Mouse (Mus musculus) spleen, postnatal 4 days (tissue): ENCODE measurements at regions not wholly inside any gene's neighbourhood (a gene's known extent, or its start where the extent isn't known, plus 50 kb on each side); places are given as distances from the start of the nearest gene placed in this dataset.

Experiments
- DNase-seq, 2 experiments: peaks; one replicate each; pipeline ENCODE4 v3.0.0; 2022; ENCODE audit warnings: low spot score in 2 of 2

DNA sequence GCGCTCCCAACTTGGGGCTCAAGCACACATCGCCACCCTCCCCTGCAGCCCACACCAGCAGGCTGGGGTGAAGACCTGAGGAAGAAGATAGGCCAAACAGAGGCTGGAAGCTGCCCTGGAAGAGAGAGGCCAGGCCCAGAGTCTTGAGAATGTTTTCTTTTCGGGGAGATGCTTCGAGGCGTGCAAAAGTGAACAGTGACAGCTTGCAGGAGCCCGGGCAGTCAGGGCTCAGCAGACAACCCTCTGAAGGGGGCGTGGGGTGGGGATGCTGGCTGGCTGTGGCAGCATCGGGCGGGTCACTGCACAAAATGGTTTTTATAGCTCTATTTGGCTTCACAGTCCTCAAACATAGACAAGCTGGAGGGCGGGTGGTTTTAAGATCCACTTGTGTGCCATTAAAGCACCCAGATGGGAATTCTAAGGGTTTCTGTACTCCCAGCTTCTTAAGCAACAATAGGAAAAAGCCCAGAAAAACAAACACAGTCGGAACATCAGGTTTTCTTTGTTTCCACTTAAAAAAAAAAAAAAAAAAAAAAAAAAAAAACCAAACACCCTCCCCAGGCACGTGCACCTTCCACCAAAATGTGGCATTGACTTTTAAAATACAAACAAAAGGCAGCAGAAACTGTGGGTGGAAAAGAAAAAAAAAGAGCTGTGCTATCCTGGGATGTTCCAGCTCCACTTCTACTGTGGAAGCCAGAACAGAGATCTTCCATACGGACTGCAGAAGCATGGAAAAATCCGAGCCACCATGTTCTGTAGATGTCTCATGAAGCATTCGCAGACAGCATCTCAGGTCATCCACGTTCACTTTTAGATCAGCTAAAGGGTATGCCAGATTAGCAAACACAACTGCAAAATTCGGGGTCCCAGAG lies 123.5 kb downstream of the Ly86 start:
- no peak for DNase-seq

DNA sequence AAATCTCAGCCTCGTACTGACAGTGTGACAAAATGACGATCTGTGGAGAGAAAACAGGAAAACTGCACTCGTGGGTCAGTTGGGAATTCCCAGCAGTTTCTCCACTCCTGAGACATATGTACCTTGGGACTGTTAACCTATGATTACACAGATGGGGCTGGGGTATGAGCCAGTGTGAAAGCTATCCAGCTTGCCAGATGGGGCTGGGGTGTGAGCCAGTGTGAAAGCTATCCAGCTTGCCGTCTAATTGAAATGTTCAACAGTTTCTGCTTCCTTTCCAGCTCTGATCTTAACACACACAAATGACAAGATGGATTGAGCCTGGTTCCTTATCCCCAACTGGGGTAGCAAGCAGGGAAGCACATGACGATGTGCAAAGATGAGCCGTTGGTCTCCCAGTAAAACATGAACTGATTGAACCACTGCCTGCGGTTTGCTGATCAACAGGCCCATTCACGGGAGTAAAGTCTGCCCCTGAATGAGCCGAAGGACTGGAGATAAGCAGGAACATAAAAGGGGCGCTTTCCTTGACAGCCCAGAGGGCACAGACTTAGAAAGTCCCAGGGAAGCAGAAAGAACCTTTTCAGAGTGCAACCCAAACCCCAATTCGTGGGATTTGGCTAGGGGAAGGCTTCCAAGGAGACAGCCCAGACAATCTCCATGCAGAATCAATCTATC lies 125.4 kb downstream of the Ly86 start:
- no peak for DNase-seq

DNA sequence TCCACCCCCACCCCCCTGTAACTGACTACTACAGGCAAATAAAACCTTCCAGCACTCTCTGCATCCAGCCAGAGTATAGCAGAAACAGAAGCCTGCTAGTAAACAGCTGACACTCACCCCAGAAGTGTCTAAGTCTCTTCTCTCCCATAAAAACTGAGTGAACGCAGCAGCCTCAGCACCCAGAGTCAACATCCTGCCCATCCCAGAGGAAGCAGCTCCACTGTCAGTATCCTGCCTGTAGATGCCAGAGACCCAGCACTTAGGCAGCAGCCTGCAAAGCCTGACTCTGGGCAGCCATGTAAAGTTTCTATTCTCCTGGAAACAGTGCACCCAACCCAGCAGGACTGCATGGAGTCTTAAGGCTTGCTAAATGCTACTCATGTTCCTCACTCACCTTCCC lies 128.4 kb downstream of the Ly86 start:
- no peak for DNase-seq

DNA sequence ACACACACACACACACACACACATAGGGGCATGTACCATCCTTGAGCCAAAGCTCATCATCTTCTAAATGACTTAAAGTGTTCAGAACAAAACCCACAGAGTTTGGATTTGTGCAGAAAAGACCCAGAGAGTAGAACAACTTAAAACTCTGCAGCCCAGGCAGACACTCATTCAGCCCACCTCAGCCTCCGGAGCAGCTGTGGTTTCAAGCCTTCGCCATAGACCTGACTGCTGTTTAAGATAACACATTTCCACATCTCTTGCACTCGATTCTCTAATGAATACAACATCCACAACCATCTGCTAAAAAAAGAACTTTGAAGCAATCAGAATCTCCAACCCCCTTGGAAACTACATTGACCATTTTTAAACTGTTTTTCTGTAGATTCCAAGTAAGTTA lies 130.8 kb downstream of the Ly86 start:
- no peak for DNase-seq

DNA sequence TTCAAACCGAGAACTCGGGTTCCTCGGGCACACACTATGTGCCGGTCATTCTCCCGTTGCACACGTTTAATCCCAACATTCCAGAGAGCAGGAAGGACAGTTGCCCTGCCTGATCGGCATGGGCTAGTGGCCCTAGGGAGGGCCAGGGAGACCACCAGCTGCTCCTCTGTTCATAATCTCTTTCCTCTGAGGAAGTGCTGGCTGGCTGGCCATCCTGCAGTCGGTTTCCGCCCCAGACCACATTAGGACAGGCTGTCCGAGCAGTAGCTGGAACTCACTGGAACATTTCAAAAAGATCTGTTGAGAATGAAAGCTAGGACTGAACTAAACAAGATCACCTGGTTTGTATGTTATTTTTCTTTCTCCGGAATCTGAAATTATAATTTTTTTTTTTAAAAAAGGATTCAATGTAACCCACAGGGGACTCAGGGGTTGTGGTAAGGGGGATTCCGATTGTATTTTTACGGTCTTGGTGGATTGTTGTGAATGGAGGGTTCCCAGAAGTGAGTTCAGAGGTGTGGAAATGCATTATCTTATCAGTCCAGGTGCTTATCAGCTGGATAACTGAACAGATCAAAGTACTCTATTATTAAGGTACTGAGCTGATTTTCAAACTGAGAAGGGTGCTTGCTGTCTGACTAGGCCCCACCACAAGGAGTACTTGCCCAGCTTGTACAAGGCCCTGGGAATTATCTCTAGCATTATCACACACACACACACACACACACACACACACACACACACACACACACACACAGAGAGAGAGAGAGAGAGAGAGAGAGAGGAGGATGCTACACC lies 131.4 kb downstream of the Ly86 start:
- DNase-seq: no peak

DNA sequence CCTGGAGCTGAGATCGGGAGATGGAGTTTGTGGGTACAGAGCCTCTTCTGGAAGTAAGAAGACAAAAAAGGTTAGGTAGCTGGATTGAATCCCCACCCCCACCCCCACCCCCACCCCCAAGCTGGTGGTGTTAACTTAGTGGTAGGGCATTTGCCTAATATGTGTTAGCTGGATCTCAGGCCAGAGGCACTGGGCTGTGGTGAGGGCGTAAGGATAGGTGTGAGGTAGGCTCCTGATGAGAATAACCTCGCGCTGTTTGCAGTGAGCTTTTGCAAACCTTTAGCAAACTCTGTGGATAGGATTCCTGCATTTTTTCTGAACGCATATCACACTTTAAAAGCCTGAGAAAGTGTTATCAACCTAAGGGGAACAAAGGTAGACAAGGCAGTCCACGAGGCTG lies 132.3 kb downstream of the Ly86 start:
- DNase-seq: no peak

DNA sequence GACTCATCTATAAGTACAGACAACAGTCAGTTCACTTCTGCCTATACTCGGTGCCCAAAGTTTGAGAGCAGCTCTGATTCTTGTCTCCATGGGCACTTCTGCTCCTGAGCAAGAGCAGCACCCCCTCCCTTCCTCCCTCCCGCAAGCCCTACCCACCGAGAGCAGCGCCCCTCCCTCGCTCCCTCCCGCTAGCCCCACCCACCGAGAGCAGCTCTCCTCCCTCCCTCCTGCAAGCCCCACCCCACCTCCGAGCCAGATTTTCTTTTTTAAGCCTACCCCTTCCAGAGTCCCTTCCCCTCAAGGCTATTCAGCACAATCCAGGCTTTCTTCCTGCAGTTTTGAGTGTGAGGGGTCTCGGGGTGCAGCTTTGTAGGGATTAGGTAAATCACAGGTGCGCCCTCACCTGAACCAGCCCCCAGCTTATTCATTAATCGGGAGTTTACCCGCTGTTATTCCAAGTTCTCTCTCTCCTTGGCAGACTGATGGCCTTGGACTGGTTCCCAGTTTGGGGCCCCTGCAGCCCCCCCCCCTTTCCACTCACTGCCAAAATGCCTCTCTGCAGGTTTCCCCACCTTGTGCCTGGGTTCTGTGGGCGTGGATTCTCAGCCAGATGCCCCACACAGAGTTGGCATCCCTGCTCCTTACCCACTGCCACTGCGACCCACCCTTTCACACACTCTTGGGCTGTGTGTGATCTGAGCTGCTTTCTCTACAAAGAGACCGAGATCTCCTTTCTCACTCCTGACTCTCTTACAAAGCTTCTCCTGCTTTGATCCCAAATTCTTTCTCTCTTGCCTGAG lies 132.9 kb downstream of the Ly86 start:
- peak in 1 of 2 experiments; percentile 35 for DNase-seq

DNA sequence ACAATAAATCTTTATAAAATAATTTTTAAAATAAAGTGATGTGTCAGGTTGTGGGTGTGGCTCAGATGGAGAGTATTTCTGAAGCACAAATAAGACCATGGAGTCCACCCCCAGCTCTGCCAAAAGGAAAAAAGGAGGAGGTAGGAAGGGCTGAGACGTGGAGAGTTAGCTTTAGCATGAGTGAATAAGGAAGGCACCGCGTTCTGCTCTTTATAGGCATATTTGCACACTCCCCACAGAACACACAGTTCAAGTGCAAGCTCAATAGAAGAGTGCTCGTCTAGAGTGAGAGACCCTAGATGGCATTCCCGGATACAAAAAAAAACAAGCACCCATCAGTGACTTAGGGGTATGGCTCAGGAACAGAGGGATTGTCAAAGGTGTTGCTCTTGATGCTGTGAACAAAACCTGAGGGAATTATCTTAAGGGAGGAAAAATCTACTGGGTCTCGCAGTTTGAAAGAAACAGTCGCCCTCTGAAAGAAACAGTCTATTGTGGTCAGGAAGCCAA lies 134.2 kb downstream of the Ly86 start:
- no peak for DNase-seq

DNA sequence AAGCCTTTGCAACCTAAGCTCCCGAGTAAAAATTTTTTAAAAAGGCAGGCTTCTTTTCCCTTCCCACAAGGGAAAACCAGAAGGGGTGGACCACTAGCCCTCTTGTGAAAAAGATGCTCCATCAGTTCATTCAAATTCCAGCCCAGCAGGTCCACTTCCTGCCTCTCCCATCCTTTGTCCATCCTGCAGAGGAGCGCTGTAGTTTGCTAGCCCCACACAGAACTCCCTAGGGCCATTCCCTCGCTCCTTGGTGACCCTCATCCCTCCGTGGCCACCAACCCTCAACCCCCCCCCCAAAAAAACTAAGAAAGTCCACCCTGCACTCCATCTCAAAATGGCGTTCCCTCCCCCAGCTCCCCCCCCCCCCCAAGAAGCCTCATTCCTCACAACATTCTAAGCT lies 136.5 kb downstream of the Ly86 start:
- DNase-seq: no peak

DNA sequence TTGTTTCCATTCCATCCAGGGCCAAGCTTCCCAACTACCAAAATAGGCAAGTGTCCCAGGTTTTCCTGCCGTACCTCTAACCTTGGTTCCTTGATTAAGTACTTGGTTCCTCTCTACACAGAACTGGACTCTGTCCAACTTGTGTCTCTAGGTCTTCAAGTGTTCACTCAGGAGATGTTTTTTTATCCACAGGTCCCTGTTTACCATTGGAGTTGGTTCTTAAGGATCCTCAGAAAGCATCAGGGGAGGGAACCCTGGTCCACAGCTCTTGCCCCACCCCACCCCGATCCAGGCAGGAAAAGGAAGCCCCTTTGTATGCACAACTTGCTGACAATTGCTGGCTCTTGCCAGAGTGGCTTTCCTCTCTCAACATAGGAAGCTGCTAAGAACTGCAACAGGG lies 137.0 kb downstream of the Ly86 start:
- DNase-seq: no peak

DNA sequence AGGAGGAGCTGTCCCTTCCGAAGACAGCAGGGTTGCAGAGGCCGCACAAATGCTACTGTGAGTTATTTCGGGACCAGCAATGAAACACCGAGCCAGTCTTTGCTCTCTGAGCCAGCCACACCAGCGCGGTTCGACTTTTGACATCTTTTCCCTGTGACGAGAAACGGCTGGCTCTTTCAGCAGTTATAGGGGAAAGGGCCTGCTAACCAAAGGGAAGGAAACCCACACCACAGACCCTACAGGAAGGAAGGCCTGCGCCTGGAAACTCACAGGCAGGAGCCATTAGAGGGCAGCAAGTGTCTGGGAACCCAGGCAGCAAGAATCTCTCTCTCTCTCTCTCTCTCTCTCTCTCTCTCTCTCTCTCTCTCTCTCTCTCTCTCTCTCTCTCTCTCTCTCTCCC lies 137.6 kb downstream of the Ly86 start:
- peak; percentile 42 to 68 for DNase-seq

DNA sequence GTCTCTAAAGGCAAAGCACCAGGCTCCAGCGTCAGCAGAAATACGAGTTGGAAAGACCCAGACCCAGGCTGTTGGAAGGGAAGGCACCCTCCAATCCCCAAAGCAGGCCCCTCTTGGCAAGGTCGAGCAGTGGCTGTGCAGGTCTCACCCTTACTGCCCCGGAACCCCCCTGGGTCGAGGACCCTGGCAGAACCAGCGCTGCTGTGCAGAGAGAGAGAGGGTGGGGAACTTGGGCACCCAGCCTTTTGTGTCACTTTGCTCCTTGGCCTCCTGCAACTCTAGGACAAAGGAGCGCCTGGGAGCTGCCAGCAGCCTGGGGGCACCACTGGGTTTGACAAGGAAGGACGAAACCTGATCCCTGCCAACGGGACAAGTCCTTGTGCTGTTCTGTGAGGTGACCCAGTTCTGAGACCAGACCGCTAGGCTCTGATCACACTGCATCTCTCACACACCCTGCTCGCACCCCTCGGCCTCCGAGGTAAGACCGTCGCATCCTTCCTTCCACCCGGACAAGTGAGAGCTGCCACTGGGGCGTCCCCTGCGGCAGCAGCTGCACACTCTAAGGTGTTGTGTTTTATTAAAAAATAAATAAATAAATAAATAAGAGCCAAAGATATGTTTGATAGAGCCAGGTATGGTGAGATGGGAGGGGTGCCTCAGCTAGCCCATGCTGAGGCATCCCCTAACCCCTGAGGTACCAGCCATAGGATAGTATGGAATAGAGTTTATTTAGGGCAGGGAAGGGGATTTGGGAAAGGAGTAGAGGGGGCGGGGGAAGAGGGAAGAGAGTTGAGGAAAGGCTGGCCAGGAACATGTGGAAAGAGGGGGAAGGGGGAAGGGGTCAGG lies 138.2 kb downstream of the Ly86 start:
- DNase-seq: peak in 1 of 2 experiments; percentile 66

DNA sequence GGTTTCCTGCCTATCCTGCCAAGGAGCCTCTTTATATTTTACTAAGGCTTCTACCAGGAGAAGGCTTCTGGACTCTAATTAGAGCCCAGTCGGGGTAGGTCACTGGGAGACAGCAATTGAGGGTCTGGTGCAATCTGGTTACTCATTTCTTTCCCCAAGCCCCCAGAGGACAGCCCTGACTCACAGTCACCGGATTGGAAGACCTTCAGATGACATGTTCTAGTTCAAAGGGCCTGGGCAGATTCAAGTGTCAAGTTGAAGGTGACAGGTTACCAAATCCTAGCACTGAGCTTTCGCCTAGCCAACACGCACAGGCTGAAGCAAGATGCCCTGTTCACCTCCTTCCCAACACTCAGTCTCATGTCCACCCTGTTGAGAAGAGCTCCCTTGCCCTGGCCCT lies 139.6 kb downstream of the Ly86 start:
- no peak for DNase-seq

DNA sequence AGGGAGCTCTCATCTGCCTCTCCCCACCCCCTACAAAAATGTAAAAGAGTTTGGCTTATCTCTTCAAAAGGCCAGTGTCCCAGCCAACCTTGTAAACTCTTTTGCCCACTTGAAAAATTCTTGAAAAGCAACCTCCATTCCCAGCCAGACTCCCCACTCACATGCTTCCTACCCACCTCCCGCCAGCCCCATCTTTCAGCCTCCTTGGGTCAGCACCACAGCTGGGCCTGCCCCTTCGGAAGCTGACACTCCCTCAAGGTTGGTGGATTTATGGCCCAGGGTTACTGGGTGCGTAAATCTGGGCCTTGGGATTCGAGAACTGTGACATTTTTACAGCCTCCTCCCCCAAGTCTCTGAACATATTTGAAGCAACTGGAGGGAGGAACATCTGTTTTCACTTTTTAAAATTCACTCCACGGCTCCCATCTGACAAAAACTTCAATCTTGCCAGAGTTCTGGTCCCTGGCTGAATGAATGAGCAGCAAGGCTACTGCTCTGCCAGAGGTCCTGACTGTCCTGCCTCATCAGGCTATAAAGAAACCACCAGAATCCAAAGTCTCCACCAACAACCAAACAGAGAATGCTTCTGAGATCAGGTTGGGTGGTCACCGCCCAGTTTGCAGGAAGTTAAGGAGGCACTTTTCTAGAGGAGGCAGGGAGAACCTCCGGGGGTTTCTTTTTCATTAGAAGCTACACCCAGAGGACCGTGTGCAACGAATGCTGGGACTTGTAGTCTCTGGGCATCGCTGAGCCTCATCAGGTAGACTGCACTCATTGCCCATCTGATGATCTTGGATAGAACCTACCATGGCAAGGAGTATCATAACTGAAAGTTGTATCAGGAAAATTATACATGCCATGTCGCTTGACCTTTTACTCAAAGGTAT lies 147.3 kb downstream of the Ly86 start:
- DNase-seq: no peak

DNA sequence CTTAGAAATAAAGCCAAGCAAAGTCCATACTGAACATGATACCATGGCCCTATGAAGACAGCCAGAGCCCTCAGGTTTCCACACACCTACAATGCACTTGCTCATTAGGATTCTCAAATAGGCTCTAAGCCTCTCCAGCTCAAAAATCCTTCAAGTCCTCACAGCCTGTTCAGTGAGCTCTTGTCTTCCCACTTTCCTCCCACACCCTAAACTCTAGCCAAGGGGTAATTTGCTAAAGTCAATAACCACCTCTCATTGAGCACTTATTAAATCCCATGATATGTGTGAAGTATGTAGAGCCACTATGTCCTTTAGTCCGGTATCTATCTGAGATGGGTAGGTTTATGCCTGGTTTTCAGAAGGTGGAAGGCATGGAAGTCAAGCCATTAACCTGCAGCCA lies 148.3 kb downstream of the Ly86 start:
- no peak for DNase-seq

DNA sequence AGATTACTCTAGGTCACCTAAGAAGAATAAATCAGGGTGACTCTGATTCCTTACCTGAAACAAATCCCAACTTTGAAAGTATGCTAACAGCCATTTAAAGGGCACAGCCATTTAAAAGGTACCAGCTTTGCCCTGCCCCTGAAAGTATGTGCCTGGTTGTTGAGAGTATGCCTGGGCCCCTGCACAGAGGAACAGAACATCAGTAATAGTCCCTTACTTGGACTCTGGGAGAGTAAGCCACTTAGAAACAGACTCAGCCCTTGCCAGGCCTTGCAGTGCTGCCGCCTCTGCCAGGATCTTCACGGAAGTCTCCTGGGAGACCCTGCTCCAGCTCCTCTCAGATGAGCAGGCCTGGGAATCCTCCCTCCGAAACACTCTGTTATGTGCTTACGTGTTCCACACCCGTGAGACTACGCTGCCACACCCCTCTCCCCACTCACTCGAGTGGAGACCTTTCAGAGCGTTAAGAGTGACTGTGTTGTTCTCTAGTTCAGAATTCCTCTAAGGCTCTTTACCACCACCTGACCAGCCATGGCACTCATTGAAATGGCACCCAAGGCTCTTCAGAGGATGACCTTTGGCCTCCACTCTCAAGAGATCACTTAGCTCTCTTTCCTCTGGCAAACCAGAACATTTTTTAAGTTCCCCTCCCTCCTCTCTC lies 150.4 kb downstream of the Ly86 start:
- DNase-seq: no peak

DNA sequence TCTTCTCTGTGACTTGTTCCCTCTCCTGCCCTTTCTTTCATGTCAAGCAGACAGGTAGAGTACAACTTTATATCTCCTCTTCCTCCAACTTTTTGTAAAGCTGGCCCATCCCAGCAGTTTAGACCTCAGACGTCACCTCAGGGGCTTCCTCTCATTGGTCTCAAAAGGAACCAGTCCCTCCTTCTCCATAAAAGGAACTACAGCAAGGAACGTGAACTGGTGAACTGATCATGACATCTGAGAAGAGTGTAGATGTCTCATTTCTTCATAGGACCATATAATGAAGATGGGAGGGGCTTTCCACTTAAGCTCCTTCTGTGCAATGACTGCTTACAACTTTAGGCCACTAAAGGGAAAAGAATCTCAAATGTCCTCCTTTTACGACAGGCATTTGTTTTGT lies 153.0 kb downstream of the Ly86 start:
- no peak for DNase-seq

DNA sequence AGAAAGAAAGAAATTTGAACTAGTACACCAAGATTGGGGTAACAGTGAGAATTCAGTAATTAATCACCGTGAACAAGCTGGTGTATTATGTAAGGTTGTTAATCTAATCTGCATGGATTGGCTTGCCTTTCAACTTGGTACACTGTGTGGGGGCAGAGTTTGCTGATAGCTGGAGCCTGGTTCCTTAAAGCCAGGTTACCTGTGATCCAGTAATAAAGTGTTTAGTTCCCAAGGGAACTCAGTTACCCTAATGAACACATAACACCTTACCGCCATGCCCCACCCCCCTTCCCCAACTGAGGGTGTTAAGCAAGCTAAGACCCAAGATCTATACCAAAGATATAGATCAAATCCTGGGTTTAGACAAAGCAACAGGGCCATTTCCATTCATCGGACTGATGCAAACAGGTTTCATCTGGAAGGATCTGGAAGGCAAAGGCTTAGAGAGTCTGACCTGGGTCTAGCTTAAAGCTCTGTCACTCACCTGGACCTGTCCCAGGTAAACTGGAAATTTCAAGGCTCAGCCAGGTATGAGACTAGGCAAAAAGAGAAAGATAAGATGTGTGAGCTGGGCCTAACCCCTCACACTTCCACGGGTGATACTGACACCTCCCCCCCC lies 155.8 kb downstream of the Ly86 start:
- DNase-seq: no peak

DNA sequence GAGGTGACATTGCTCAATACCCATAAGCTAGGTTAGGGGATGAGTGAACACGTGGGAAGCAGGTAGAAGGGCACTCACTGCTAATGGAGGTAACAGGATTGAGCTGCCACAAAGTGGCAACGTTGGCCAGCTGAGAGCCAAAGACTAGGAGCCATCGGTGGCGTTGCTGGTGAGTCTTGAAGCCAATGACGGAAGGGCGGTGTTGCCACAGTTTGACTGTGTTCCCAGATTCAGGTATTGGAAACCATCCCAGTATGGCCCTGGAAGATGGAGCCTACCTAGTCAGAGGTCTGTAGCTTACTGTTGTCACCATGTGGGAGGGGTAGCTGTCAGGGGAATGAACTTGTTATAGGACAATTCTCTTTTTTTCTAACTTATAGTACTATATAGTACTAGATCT lies 158.4 kb downstream of the Ly86 start:
- DNase-seq: no peak
